Comparison of ENCODE assay signal across 8 mouse cellular contexts in genomic region chr6:93855806-93856641, GRCm38 (mm10).
DNase-seq lines count a peak whose midpoint lies in the region; ATAC-seq and TF ChIP-seq lines count a peak whose summit lies in the region.

No protein-coding gene starts in this region.

- 40% methylated on average over 8 of the region's 8 CpGs for WGBS in embryonic facial prominence, embryonic 12.5 days
- WGBS in neural tube, embryonic 14.5 days, result 30% methylated on average over 8 of the region's 8 CpGs

- peaks cover 17% of the 10 kb centered on the region for H3K4me1 ChIP-seq in embryonic facial prominence, embryonic 12.5 days
- H3K4me1 ChIP-seq in neural tube, embryonic 14.5 days (ENCODE audit: control insufficient read depth, insufficient read depth, low read length), result peaks cover 15% of the 10 kb centered on the region

- DNase-seq in gastrocnemius, adult 2 months, result peak; percentile 17
- no peak for DNase-seq in gastrocnemius, adult 18-20 months (ENCODE audit: low spot score)
- DNase-seq in MN1 (ENCODE audit: low spot score), result peak; percentile 22
- no peak for DNase-seq in retina, postnatal 1 day
- no peak for DNase-seq in gastrocnemius, postnatal 36 days

- intact Hi-C loops in gastrocnemius, adult 2 months (cut with DNase I), result no loop called here
- intact Hi-C loops in gastrocnemius, postnatal 36 days (cut with DNase I), result no loop called here

- H3K9me3 ChIP-seq in embryonic facial prominence, embryonic 12.5 days, result no peaks in the 10 kb centered on the region
- no peaks in the 10 kb centered on the region for H3K9me3 ChIP-seq in neural tube, embryonic 14.5 days (ENCODE audit: control insufficient read depth, low read length)

- H3K27me3 ChIP-seq in embryonic facial prominence, embryonic 12.5 days, result no peaks in the 10 kb centered on the region
- H3K27me3 ChIP-seq in neural tube, embryonic 14.5 days (ENCODE audit: control insufficient read depth, insufficient read depth, low read length), result no peaks in the 10 kb centered on the region

- no peak for ATAC-seq in embryonic facial prominence, embryonic 12.5 days (ENCODE audit: insufficient number of reproducible peaks, insufficient read depth, low FRiP score, low TSS enrichment)
- ATAC-seq in inflammation-experienced regulatory T-cells, adult 6 months, result peak; percentile 54
- 0 out of 2 replicates have a peak, but pooled peaks have one; percentile 56 for ATAC-seq in neural tube, embryonic 14.5 days (ENCODE audit: low read depth)

- H3K4me2 ChIP-seq in embryonic facial prominence, embryonic 12.5 days (replicated peaks), result no peak overlapping the region
- no peak overlapping the region for H3K4me2 ChIP-seq in neural tube, embryonic 14.5 days (ENCODE audit: low read depth, low read length)

- no peaks in the 10 kb centered on the region for H3K36me3 ChIP-seq in embryonic facial prominence, embryonic 12.5 days
- H3K36me3 ChIP-seq in neural tube, embryonic 14.5 days (ENCODE audit: control insufficient read depth, insufficient read depth, low read length), result no peaks in the 10 kb centered on the region

- no peak for TF ChIP-seq CTCF in gastrocnemius, adult 2 months (IDR thresholded peaks at IDR 0.05)

- no peak overlapping the region for H3K9ac ChIP-seq in embryonic facial prominence, embryonic 12.5 days
- H3K9ac ChIP-seq in neural tube, embryonic 14.5 days (replicated peaks; ENCODE audit: low read depth, low read length), result no peak overlapping the region

- H3K27ac ChIP-seq in gastrocnemius, adult 2 months, result no peak overlapping the region
- H3K27ac ChIP-seq in embryonic facial prominence, embryonic 12.5 days, result peak overlapping the region; percentile 64; the same call in 1 of the 2 replicates
- H3K27ac ChIP-seq in neural tube, embryonic 14.5 days (ENCODE audit: low read depth, low read length), result peak overlapping the region; percentile 45

- no peak overlapping the region for H3K4me3 ChIP-seq in gastrocnemius, adult 2 months
- H3K4me3 ChIP-seq in embryonic facial prominence, embryonic 12.5 days, result no peak overlapping the region
- no peak overlapping the region for H3K4me3 ChIP-seq in neural tube, embryonic 14.5 days (ENCODE audit: low read depth, low read length)

Comparison
In these comparisons a context has a peak if more than half of its experiments do, and no peak if none do; other contexts are left out.
1. DNase-seq: peak in gastrocnemius, adult 2 months (single experiment) and MN1 (single experiment); none in gastrocnemius, adult 18-20 months (single experiment), retina, postnatal 1 day (single experiment) and gastrocnemius, postnatal 36 days (0 of 2).